ENCODE assay signal across 22 mouse cellular contexts in the genomic region with DNA sequence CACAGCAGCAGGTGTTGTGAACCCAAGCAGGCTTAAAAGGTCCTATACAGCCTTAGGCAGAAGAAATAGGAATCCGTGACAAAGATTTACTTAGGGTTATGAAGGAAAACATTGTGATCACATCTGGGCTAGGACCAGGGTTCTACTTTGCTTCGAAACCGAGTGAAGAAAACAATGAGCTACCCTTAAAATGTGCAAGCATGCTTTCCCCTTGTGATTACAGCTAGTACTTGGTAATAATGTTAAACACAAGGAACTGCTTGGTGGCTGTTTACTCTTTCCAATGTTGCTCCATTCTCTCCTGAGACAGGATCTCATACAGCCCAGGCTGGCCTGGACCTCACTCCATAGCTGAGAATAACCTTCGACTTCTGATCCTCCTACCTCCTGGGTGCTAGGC. TPM values are rescaled to one million over a fixed set of nuclear protein-coding genes. Genes with fewer than 3 reads are reported as not detected.
DNase-seq lines count a peak whose midpoint lies in the region; ATAC-seq and TF ChIP-seq lines count a peak whose summit lies in the region.
"Had no signal": no experiment of that assay in that cellular context is flagged by ENCODE, and none has a peak within 500 bp of the region (broad histone marks: within the 10 kb centered on the region; RNA-seq: fewer than 3 reads in every experiment).

No protein-coding gene starts in this region.

- H3K36me3 ChIP-seq in neural tube, embryonic 11.5 days (ENCODE audit: control insufficient read depth, insufficient read depth, low read length), result no peaks in the 10 kb centered on the region; the same call in 1 of the 2 replicates
- H3K36me3 ChIP-seq in hindbrain, embryonic 14.5 days (replicated peaks; ENCODE audit: control insufficient read depth, insufficient read depth), result no peaks in the 10 kb centered on the region
- H3K36me3 ChIP-seq in lung, postnatal 0 days (ENCODE audit: insufficient read depth, low read length), result no peaks in the 10 kb centered on the region
- H3K36me3 ChIP-seq: heart, embryonic 13.5 days had no signal

- peaks cover 66% of the 10 kb centered on the region for H3K4me1 ChIP-seq in neural tube, embryonic 11.5 days (ENCODE audit: control insufficient read depth, insufficient read depth, low read length)
- peaks cover 48% of the 10 kb centered on the region for H3K4me1 ChIP-seq in hindbrain, embryonic 14.5 days (replicated peaks; ENCODE audit: control insufficient read depth, insufficient read depth, low read length)
- H3K4me1 ChIP-seq in lung, postnatal 0 days (ENCODE audit: insufficient read depth, low read depth, low read length), result no peaks in the 10 kb centered on the region

- peak; percentile 23 for DNase-seq in embryo, embryonic 10 days (ENCODE audit: low spot score)
- DNase-seq in embryo, embryonic 9.5 days (ENCODE audit: extremely low spot score), result no peak
- DNase-seq in neural tube, embryonic 11.5 days (ENCODE audit: low spot score), result no peak
- DNase-seq in neural tube, embryonic 10.5 days (ENCODE audit: extremely low spot score, low spot score), result no peak
- DNase-seq in hindbrain, embryonic 14.5 days (ENCODE audit: low spot score), result no peak
- DNase-seq in lung, postnatal 0 days (ENCODE audit: low spot score), result no peak
- no peak for DNase-seq in MN1 (ENCODE audit: low spot score)
- no peak for DNase-seq in ovary, postnatal 36 days (ENCODE audit: low spot score)
- DNase-seq: adrenal gland, adult 8-10 months; cerebellum, adult 9-11 months; gastrocnemius, postnatal 10 days; heart, adult 18-20 months; kidney, adult 8-10 months; kidney, postnatal 14 days; liver; lung, postnatal 10 days; thymus, postnatal 25 days had no signal

- TF ChIP-seq EP300 in lung, postnatal 0 days (IDR thresholded peaks at IDR 0.05), result no peak

- no peaks in the 10 kb centered on the region for H3K27me3 ChIP-seq in neural tube, embryonic 11.5 days (ENCODE audit: control insufficient read depth, insufficient read depth, low read length)
- H3K27me3 ChIP-seq in hindbrain, embryonic 14.5 days (ENCODE audit: control insufficient read depth, insufficient read depth, low read length), result no peaks in the 10 kb centered on the region
- H3K27me3 ChIP-seq in lung, postnatal 0 days (replicated peaks; ENCODE audit: insufficient read depth, low read length), result peaks cover 22% of the 10 kb centered on the region

- peak overlapping the region; percentile 90 for H3K27ac ChIP-seq in neural tube, embryonic 11.5 days (ENCODE audit: low read depth, low read length)
- H3K27ac ChIP-seq in hindbrain, embryonic 14.5 days, result no peak overlapping the region
- H3K27ac ChIP-seq in lung, postnatal 0 days (ENCODE audit: low read length), result no peak overlapping the region
- H3K27ac ChIP-seq: heart, embryonic 13.5 days had no signal

- ATAC-seq in neural tube, embryonic 11.5 days (ENCODE audit: insufficient read depth, low FRiP score, low TSS enrichment), result no peak
- no peak for ATAC-seq in hindbrain, embryonic 14.5 days (ENCODE audit: low FRiP score)
- no peak for ATAC-seq in lung, postnatal 0 days
- ATAC-seq: inflammation-experienced regulatory T-cells, adult 6 months; Patski had no signal

- no peaks in the 10 kb centered on the region for H3K9me3 ChIP-seq in neural tube, embryonic 11.5 days (ENCODE audit: control insufficient read depth, low read length)
- H3K9me3 ChIP-seq in hindbrain, embryonic 14.5 days (ENCODE audit: control insufficient read depth, low read length), result no peaks in the 10 kb centered on the region
- no peaks in the 10 kb centered on the region for H3K9me3 ChIP-seq in lung, postnatal 0 days (ENCODE audit: low read length)
- H3K9me3 ChIP-seq: heart, embryonic 13.5 days had no signal

- WGBS in neural tube, embryonic 11.5 days, result 27% methylated on average over 4 of the region's 4 CpGs
- 17% methylated on average over 4 of the region's 4 CpGs for WGBS in hindbrain, embryonic 14.5 days
- WGBS in lung, postnatal 0 days, result 78% methylated on average over 4 of the region's 4 CpGs

- no peak overlapping the region; the same call in 1 of the 2 replicates for H3K4me2 ChIP-seq in neural tube, embryonic 11.5 days (ENCODE audit: low read depth)
- no peak overlapping the region for H3K4me2 ChIP-seq in hindbrain, embryonic 14.5 days (replicated peaks)
- H3K4me2 ChIP-seq in lung, postnatal 0 days (replicated peaks; ENCODE audit: low read depth, low read length), result no peak overlapping the region
- H3K4me2 ChIP-seq: heart, embryonic 13.5 days had no signal

- no peak overlapping the region for H3K9ac ChIP-seq in neural tube, embryonic 11.5 days (ENCODE audit: low read length)
- 0 out of 2 replicates have a peak overlapping the region, but pooled peaks have one; percentile 14 for H3K9ac ChIP-seq in hindbrain, embryonic 14.5 days
- no peak overlapping the region for H3K9ac ChIP-seq in lung, postnatal 0 days (replicated peaks; ENCODE audit: low read depth)
- H3K9ac ChIP-seq: heart, embryonic 13.5 days had no signal

- no peak overlapping the region for H3K4me3 ChIP-seq in neural tube, embryonic 11.5 days (ENCODE audit: low read depth, low read length)
- no peak overlapping the region for H3K4me3 ChIP-seq in hindbrain, embryonic 14.5 days (replicated peaks; ENCODE audit: low read length)
- H3K4me3 ChIP-seq in lung, postnatal 0 days (ENCODE audit: low read depth, low read length), result no peak overlapping the region
- H3K4me3 ChIP-seq: erythroblast, embryonic 14.5 days; heart, embryonic 13.5 days had no signal

- TF ChIP-seq CTCF in lung, postnatal 0 days (IDR thresholded peaks at IDR 0.05), result no peak

RNA-seq across cellular contexts. Expression of gene Igdcc3, which starts 20.2 kb away (rescaled TPM):
- polyA plus RNA-seq in neural tube, embryonic 11.5 days (2014; fragmentation: Nextera tagmentation; extraction: Ambion mirVana), result 60.7 and 71.9 TPM in 2 replicates
- 10.5 and 10.6 TPM in 2 replicates for polyA plus RNA-seq in hindbrain, embryonic 14.5 days (2014; fragmentation: Nextera tagmentation; extraction: Ambion mirVana)
- 0.33 and 0.67 TPM in 2 replicates for polyA plus RNA-seq in lung, postnatal 0 days (2015; fragmentation: Nextera tagmentation; extraction: Ambion mirVana)
- polyA plus RNA-seq: erythroblast, embryonic 14.5 days; inflammation-experienced regulatory T-cells, adult 6 months; Patski; small intestine, adult 2 months had no signal

RNA-seq across cellular contexts. Expression of gene Parp16, which starts 34.0 kb away (rescaled TPM):
- polyA plus RNA-seq in neural tube, embryonic 11.5 days (2014; fragmentation: Nextera tagmentation; extraction: Ambion mirVana), result 4.9 and 6.1 TPM in 2 replicates
- polyA plus RNA-seq in hindbrain, embryonic 14.5 days (2014; fragmentation: Nextera tagmentation; extraction: Ambion mirVana), result 6.3 and 7.9 TPM in 2 replicates
- polyA plus RNA-seq in lung, postnatal 0 days (2015; fragmentation: Nextera tagmentation; extraction: Ambion mirVana), result 5.3 and 5.4 TPM in 2 replicates

RNA-seq across cellular contexts. Expression of gene Igdcc4, which starts 59.9 kb away (rescaled TPM):
- 12.3 and 14.1 TPM in 2 replicates for polyA plus RNA-seq in neural tube, embryonic 11.5 days (2014; fragmentation: Nextera tagmentation; extraction: Ambion mirVana)
- polyA plus RNA-seq in hindbrain, embryonic 14.5 days (2014; fragmentation: Nextera tagmentation; extraction: Ambion mirVana), result 18.9 and 19.4 TPM in 2 replicates
- polyA plus RNA-seq in lung, postnatal 0 days (2015; fragmentation: Nextera tagmentation; extraction: Ambion mirVana), result 1.7 and 1.8 TPM in 2 replicates
- polyA plus RNA-seq: erythroblast, embryonic 14.5 days had no signal
